Mouse (Mus musculus) cerebellum, adult 2 months (tissue): ENCODE measurements at regions not wholly inside any gene's neighbourhood (a gene's known extent, or its start where the extent isn't known, plus 50 kb on each side); places are given as distances from the start of the nearest gene placed in this dataset.

Source experiments
- DNase-seq, 2 experiments: peaks; one replicate each; pipeline ENCODE4 v3.0.0; 2021
- H3K27ac ChIP-seq: fragments of 200-500 bp; 2 replicates; pipeline ENCODE4 v1.5.1; 2012; ENCODE audit warnings: low read length, control low read depth, inconsistent platforms; ENCODE audit not compliant: insufficient read depth
- H3K27me3 ChIP-seq: fragments of 200-500 bp; 2 replicates; pipeline ENCODE4 v1.6.1; 2012; ENCODE audit warnings: inconsistent platforms, mild to moderate bottlenecking, low read length, moderate library complexity; ENCODE audit not compliant: control insufficient read depth, insufficient read depth
- H3K4me1 ChIP-seq: fragments of 200-500 bp; 2 replicates; pipeline ENCODE4 v1.6.1; 2011; ENCODE audit warnings: low read length; ENCODE audit not compliant: control insufficient read depth, insufficient read depth
- H3K4me3 ChIP-seq: fragments of 200-500 bp; replicated peaks from 2 replicates; pipeline ENCODE3; 2011; ENCODE audit warnings: mild to moderate bottlenecking, low read depth, low read length, control low read depth; ENCODE audit not compliant: insufficient read depth
- CTCF ChIP-seq: fragments of 200-500 bp; IDR thresholded peaks from 2 replicates; pipeline ENCODE4 v1.5.1; 2011; ENCODE audit warnings: low read depth, mild to moderate bottlenecking, control low read depth, low read length, moderate library complexity, borderline replicate concordance; ENCODE audit not compliant: insufficient read depth
- POLR2A ChIP-seq: fragments of 200-500 bp; IDR thresholded peaks from 2 replicates; pipeline ENCODE4 v1.6.1; 2011; ENCODE audit warnings: low read length, control low read depth, borderline replicate concordance; ENCODE audit not compliant: insufficient read depth
- WGBS: fragments of 180-500 bp; shearing (Covaris S2); methylation state at CpG from one replicate; pipeline ENCODE4 v1.1.7; 2018; 5-methylcytosine and 5-hydroxymethylcytosine counted together

DNA sequence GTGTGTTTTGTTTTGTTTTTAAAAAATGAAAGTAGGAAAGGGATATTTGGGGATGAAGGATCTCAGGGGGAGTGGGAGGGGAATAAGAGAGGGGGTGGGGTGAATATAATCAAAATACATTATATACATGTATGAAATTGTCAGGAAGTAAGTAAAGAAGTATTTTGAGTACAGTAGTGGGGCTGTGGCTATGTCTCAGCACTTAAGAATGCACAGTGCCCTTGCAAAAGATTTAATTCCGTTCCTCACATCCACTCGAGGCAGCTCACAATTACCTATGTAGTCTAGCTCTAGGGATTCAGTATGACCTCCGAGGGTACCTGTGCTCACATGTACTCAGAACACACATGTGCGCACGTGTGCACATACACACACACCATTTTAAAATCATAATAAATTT, 50.4 kb upstream of the Dock1 start:
- TF ChIP-seq CTCF (no peak), POLR2A (no peak)
- WGBS = 90% methylated on average over 5 of the region's 5 CpGs
- no peak for DNase-seq
- Histone ChIP-seq H3K27ac (no peak overlapping the region), H3K4me3 (no peak overlapping the region), H3K27me3 (0 out of 2 replicates have a peak, but pooled peaks cover under 1% of the 10 kb centered on the region), H3K4me1 (no peaks in the 10 kb centered on the region)
